Mouse (Mus musculus) cortical plate, adult 2 months (tissue): ENCODE measurements around the gene Get4. TPM values are rescaled to one million over a fixed set of nuclear protein-coding genes. Genes with fewer than 3 reads are reported as not detected.

Experiments
- H3K27ac ChIP-seq: fragments of 200-500 bp; 2 replicates; pipeline ENCODE4 v1.5.1; 2012; ENCODE audit warnings: low read length, control low read depth, inconsistent platforms; ENCODE audit not compliant: insufficient read depth
- H3K4me1 ChIP-seq: fragments of 200-500 bp; 2 replicates; pipeline ENCODE4 v1.6.1; 2011; ENCODE audit warnings: low read length; ENCODE audit not compliant: control insufficient read depth, insufficient read depth
- H3K4me3 ChIP-seq: fragments of 200-500 bp; 2 replicates; pipeline ENCODE4 v1.5.1; 2011; ENCODE audit warnings: mild to moderate bottlenecking, low read length, control low read depth; ENCODE audit not compliant: insufficient read depth
- CTCF ChIP-seq: fragments of 200-500 bp; IDR thresholded peaks from 2 replicates; pipeline ENCODE4 v1.5.1; 2011; ENCODE audit warnings: mild to moderate bottlenecking, control low read depth, low read length; ENCODE audit not compliant: insufficient read depth; ENCODE audit errors: extremely low read depth
- POLR2A ChIP-seq: fragments of 200-500 bp; IDR thresholded peaks from 2 replicates; pipeline ENCODE4 v1.6.1; 2011; ENCODE audit warnings: mild to moderate bottlenecking, low read length, control low read depth; ENCODE audit not compliant: insufficient read depth; ENCODE audit errors: extremely low read depth
- polyA plus RNA-seq: library from polyadenylated mRNA; depleted of rRNA; stranded (reverse); fragments of >200 nt; gene quantifications from 2 replicates; pipeline ENCODE4 v1.2.3, GENCODE M21; 2012

Get4 gene
- polyA plus RNA-seq, 1 experiment = 82.6 TPM

DNA sequence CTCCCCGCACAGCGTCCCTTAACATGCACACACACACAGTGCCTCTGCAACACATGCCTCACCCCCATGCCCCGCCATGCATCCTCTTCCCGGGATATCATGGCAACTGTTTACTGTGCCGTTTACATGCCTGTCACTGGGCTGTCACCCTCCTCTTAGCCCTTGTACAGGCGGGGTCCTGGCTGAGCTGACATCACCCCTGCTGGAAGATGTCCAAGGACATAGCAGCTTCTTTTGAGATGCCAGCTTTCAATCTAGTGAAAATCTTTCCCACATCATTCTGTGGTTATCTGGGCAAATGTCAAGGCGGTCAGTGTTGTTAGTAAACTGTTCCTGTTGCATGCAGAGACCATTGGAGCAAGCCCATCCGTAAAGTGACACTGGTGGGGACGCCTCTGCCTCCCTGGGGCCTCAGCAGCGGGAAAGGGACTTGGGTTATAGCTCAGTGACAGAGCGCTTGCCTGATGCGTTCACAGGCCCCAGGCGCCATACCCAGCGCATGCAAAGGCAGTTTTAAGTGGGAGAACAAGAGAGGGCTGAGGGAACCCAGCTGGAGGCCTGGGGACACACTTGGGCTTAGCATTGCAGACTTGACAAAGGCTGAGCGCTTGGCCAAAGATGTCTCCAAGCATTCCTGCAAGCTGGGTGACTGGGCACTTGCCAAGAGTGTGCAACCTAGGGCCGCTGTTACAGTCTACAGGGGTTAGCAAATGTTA, 18.8 kb downstream of the Get4 start:
- Histone ChIP-seq H3K4me3 (no peak overlapping the region), H3K27ac (peak overlapping the region; percentile 13; the same call in 1 of the 2 replicates), H3K4me1 (no peaks in the 10 kb centered on the region)
- TF ChIP-seq POLR2A (no peak), CTCF (no peak)

DNA sequence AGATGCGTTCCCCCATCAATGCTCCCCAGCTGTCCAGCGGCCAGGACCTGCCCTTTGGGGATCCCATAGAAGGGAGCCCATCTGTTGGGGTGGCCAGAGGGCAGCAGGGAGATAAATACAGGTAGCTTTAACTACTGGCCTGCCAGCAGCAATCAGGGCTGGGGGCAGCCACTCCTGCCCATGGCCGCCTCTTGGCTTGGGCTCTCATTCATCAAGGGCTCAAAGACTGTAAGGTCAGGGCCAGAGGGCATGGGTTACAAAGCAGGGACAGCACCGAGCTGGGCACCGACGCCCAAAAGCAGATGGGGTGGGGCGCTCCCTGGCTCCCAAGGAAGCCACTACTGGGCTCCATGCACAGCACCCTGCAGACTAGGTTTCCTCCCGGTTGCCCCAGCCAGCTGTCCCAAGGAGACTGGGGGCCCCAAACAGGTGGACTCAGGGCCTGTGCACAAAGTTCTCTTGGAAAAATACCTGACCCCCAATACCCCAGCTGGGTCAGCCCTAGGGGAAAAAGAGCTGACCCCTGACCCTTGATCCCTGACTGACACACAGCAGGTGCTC, 19.9 kb downstream of the Get4 start:
- Histone ChIP-seq H3K27ac (no peak overlapping the region), H3K4me3 (no peak overlapping the region), H3K4me1 (no peaks in the 10 kb centered on the region)
- no peak for TF ChIP-seq POLR2A
- TF ChIP-seq CTCF = no peak

DNA sequence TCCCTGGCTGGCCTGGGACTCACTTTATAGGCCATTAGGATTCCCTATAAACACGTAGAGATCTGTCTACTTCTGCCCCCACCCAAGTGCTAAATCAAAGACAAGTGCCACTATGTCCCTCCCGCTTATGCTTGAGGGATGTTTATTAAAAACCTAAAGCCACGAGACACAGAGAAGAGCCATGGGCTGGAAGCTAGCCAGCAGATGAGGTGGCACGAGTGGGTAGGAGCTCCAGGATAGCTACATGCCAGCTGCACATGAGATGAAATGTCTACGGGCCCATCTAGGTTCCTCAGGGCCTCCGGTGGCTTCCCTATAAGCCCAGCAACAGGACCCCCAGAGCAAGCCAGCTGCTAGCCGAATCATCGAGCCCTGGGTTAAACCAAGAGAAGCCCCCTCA, 25.2 kb downstream of the Get4 start:
- Histone ChIP-seq H3K4me1 (no peaks in the 10 kb centered on the region; the same call in 1 of the 2 replicates), H3K27ac (no peak overlapping the region), H3K4me3 (no peak overlapping the region)
- TF ChIP-seq POLR2A (no peak), CTCF (no peak)

DNA sequence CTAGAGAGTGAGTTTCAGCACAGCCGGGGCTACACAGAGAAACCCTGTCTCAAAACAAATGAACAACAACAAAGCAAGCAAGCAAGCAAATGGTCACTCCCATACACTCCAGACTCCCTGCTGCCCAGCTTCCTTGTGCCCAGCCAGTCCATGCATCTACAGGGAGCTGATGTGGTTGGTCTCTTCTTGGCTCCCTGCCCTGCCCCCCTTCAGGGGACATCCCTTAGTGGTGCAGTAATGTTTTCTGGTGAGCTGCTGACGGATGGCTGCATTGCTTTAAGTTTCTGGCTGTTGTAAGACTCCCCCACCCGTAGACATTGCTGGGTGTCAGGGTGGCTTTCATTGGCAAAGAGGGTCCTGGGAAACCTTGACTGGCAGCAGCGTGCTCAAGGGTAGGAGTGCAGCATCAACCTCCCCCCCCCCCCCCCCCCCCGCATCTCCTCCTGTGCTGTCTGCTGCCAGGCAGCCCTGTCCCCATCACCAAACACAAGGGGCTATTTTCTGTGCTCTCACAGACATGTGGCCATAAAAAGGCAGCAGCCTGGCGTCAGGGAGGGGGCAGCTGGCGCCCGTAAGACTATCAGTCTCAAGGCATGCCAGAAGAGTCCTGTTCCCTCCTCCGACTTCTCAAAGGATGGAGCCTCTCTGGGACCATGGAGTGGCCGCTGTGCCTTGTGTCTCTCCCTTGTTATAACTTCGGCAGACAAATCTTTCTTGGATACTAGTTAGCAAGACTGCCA, 29.4 kb downstream of the Get4 start:
- H3K4me1 ChIP-seq = no peaks in the 10 kb centered on the region; the same call in 1 of the 2 replicates
- H3K27ac ChIP-seq = no peak overlapping the region
- no peak for TF ChIP-seq POLR2A
- TF ChIP-seq CTCF = no peak
- H3K4me3 ChIP-seq = no peak overlapping the region

DNA sequence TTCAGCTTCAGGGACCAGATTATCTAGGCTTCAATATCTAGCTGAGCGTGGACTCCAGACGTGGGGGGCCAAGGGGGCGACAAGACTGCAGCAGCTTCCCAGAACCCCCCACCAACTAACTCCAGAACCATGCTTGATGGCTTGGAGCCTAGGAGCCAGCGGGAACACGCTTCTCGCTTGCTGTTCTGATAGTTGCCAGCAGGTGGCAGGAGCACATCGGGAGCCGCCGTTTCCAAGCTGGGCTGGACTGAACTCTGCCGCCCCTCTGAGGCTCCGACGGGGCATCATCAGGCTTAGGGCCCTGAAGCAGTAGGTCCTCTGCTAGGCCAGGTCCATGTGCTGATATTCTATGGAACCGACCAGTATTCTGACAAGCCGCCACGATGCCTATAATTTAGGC, 30.1 kb downstream of the Get4 start:
- Histone ChIP-seq H3K4me3 (no peak overlapping the region), H3K27ac (peak overlapping the region; percentile 24; the same call in 1 of the 2 replicates), H3K4me1 (no peaks in the 10 kb centered on the region; the same call in 1 of the 2 replicates)
- TF ChIP-seq POLR2A (no peak), CTCF (peak; percentile 89)

DNA sequence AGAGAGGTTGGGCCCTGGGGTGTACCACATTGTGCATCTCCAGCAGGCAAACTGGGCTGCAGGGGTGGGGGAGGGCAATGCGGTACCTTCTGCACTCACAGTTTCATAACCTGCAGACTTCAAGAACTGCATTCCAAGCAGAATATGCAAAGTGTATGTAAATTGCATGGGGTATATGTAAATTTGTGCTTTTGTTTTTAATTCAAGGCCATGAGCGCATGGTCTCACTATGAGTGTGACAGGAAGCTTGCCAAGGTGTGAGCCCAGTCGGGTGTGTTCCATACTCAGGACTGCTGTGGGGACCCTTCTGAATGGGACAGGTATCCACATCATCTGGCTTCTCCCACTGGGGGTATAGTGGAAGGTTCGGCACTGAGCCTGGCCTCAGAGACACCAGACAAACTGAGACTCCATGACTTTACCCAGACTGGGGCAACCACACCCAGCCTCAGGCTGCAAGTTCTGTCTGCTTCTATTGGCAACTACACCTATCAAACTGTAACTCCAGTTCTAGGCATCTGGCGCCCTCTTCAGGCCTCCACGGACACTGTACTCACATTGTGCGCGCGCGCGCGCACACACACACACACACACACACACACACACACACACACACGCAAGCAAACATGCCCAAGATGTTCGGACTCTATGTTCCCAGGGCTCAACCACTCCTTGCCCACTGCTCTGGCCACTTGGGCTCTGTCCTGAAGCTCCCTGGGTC, 31.5 kb downstream of the Get4 start:
- no peak overlapping the region for H3K4me3 ChIP-seq
- TF ChIP-seq POLR2A (no peak), CTCF (no peak)
- H3K4me1 ChIP-seq = peaks cover under 1% of the 10 kb centered on the region; the same call in 1 of the 2 replicates
- 0 out of 2 replicates have a peak overlapping the region, but pooled peaks have one; percentile 14 for H3K27ac ChIP-seq

DNA sequence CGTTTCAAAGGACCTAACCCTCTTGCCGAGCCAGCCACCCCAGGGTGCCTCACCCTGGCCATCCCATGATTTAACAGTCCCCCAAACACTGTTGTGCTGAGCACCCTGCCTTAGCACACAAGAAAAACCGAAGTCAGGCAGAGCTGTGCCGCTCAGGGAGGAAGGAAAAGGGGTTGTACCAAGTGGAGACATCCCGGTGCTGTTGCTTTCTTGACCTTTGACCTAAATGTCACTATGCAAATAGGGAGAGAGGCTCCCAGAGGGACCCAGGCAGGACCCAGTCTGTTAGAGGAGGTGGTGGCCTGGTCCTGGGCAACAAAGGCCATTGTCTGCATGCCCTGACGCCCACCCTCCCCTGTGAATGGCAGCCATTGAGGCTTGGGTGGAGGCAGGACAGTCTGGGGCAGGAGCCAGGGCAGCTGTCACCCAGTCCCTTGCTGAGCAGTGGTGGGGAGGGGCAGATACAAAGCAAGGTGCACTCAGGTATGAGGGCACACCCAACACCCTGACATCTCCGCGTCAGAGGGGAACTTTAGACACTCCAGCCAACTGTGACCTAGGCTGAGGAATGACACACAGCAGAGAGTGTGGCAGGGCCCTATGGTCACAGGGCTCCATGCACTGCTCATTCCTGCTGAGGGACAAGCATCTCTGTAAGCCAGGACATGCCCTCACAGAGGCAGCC, 33.4 kb downstream of the Get4 start:
- H3K27ac ChIP-seq = peak overlapping the region; percentile 75

DNA sequence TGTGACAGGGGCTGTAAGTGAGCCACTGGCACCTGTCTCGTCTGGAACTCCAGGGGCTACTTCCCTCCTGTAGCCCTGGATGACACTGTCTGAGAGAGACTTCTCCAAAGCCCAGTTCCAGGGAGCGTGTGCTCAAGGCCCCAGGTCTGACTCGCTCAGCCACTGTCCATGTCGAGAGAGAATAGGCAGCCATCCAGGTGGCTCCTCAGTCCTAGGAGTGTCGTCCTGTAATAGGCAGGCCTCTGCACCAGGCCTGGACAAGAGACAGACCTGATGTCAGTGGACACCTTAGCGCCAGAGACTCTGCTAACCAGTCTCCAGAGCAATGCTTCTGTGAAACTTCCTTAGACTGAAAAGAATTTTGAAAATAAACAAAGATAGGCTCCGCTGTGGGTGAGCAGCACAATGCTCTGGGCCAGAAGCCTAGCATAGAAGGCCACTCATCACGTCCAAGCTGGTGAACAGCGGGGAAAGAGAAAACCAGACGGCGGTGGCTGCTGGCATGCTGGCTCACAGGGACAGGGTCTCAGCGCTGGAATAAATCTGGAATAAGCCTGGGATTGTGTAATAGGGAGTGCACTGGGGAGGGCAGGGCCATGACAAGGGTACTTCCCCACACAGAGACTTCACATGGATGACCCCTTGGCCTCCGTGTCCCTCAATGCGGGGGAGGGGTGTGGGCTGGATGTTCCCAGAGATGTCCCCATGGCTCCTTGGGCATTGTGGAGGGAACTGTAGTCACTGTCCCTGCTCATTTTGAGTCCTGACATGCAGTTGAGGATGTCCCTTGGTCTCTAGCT, 34.2 kb downstream of the Get4 start:
- Histone ChIP-seq H3K4me3 (no peak overlapping the region), H3K4me1 (peaks cover 2% of the 10 kb centered on the region; the same call in 1 of the 2 replicates), H3K27ac (peak overlapping the region; percentile 74)
- no peak for TF ChIP-seq CTCF
- TF ChIP-seq POLR2A = no peak

More for the DNA sequence above, 33.4 kb downstream of the Get4 start:
- H3K4me1 ChIP-seq = peaks cover 2% of the 10 kb centered on the region; the same call in 1 of the 2 replicates
- H3K4me3 ChIP-seq = no peak overlapping the region
- TF ChIP-seq CTCF = no peak
